Mouse (Mus musculus): ENCODE data around the gene Klkb1. TPM values are rescaled to one million over a fixed set of nuclear protein-coding genes. Genes with fewer than 3 reads are reported as not detected.

Gene Klkb1
- total RNA-seq, 1 experiment from 2014 or later: 9.4 TPM

GRCm38 (mm10) chr8:45268485-45268884 is 26.2 kb downstream of the Klkb1 start:
- no peak for DNase-seq

GRCm38 (mm10) chr8:45267611-45268391 is 26.9 kb downstream of the Klkb1 start:
- DNase-seq: peak; percentile 55

GRCm38 (mm10) chr8:45266993-45267392 is 27.7 kb downstream of the Klkb1 start:
- DNase-seq: peak; percentile 11

GRCm38 (mm10) chr8:45264918-45265317 is 29.7 kb downstream of the Klkb1 start:
- no peak for DNase-seq

- DNase-seq: no peak
Observed at GRCm38 (mm10) chr8:45262851-45263250, 31.8 kb downstream of the Klkb1 start.

GRCm38 (mm10) chr8:45261920-45262319 is 32.7 kb downstream of the Klkb1 start, which contains the start of gene F11:
Gene F11, minus strand, starts transcription at chr8:45262031.
- DNase-seq: no peak

- no peak for DNase-seq
Observed at GRCm38 (mm10) chr8:45258421-45258820, 36.2 kb downstream of the Klkb1 start.

- no peak for DNase-seq
Observed at GRCm38 (mm10) chr8:45255040-45255439, 39.6 kb downstream of the Klkb1 start.

- DNase-seq: no peak
Observed at GRCm38 (mm10) chr8:45254194-45254842, 40.3 kb downstream of the Klkb1 start.

- DNase-seq: no peak
Observed at GRCm38 (mm10) chr8:45253586-45253985, 41.1 kb downstream of the Klkb1 start.

GRCm38 (mm10) chr8:45253111-45253510 is 41.5 kb downstream of the Klkb1 start:
- no peak for DNase-seq

- DNase-seq: no peak
Observed at GRCm38 (mm10) chr8:45246307-45246706, 48.4 kb downstream of the Klkb1 start.

- no peak for DNase-seq
Observed at GRCm38 (mm10) chr8:45239363-45239762, 55.3 kb downstream of the Klkb1 start.

- peak; percentile 16 for DNase-seq
Observed at GRCm38 (mm10) chr8:45238282-45238681, 56.4 kb downstream of the Klkb1 start.

GRCm38 (mm10) chr8:45236164-45236912 is 58.3 kb downstream of the Klkb1 start:
- peak; percentile 65 for DNase-seq

GRCm38 (mm10) chr8:45235228-45235627 is 59.4 kb downstream of the Klkb1 start:
- no peak for DNase-seq

GRCm38 (mm10) chr8:45233256-45233655 is 61.4 kb downstream of the Klkb1 start:
- no peak for DNase-seq

Other genes with a start within 250 kb of the Klkb1 start
- gene Mtnr1a, start 225.7 kb downstream of the Klkb1 start, total RNA-seq (2021): not detected in 2 replicates
- 0.79 and 10.8 TPM in 2 replicates for gene F11, start 32.8 kb downstream of the Klkb1 start, total RNA-seq (2021)
- 0.23 and 6.5 TPM in 2 replicates for gene Gm45753, start 13.6 kb upstream of the Klkb1 start, total RNA-seq (2021)
- 11.3 and 18.6 TPM in 2 replicates for gene Cyp4v3, start 38.4 kb upstream of the Klkb1 start, total RNA-seq (2021)
- gene Fam149a, start 87.4 kb upstream of the Klkb1 start, total RNA-seq (2021): 6.4 and 7.3 TPM in 2 replicates
- gene Tlr3, start 116.2 kb upstream of the Klkb1 start, total RNA-seq (2021): 7.1 and 7.3 TPM in 2 replicates
- 89.2 and 106 TPM in 2 replicates for gene Sorbs2, start 212.9 kb upstream of the Klkb1 start, total RNA-seq (2021)

All from adrenal gland, postnatal 14 days (tissue).